Mouse (Mus musculus): ENCODE measurements around the gene Cacna1a.

The Cacna1a gene

GRCm38 (mm10) chr8:84635397-84636050 is 247.3 kb downstream of the Cacna1a start:
- in situ Hi-C loops (cut with MboI, MseI), result no loop called here

GRCm38 (mm10) chr8:84636051-84636691 is 247.9 kb downstream of the Cacna1a start:
- in situ Hi-C loops (cut with MboI, MseI), result no loop called here

- in situ Hi-C loops (cut with MboI, MseI), result no loop called here
Measured at GRCm38 (mm10) chr8:84637946-84638554, 249.8 kb downstream of the Cacna1a start.

GRCm38 (mm10) chr8:84638555-84639161 is 250.4 kb downstream of the Cacna1a start:
- in situ Hi-C loops (cut with MboI, MseI), result no loop called here

GRCm38 (mm10) chr8:84639162-84640009 is 251.1 kb downstream of the Cacna1a start:
- in situ Hi-C loops (cut with MboI, MseI), result no loop called here

GRCm38 (mm10) chr8:84640010-84640588 is 251.9 kb downstream of the Cacna1a start:
- in situ Hi-C loops (cut with MboI, MseI), result no loop called here

GRCm38 (mm10) chr8:84640617-84641294 is 252.5 kb downstream of the Cacna1a start:
- in situ Hi-C loops (cut with MboI, MseI), result no loop called here

- in situ Hi-C loops (cut with MboI, MseI), result no loop called here
Measured at GRCm38 (mm10) chr8:84641578-84642361, 253.5 kb downstream of the Cacna1a start.

GRCm38 (mm10) chr8:84643019-84643418 is 254.8 kb downstream of the Cacna1a start:
- in situ Hi-C loops (cut with MboI, MseI), result no loop called here

- in situ Hi-C loops (cut with MboI, MseI), result no loop called here
Measured at GRCm38 (mm10) chr8:84646800-84647199, 258.6 kb downstream of the Cacna1a start.

- in situ Hi-C loops (cut with MboI, MseI), result no loop called here
Measured at GRCm38 (mm10) chr8:84647461-84647901, 259.2 kb downstream of the Cacna1a start.

- in situ Hi-C loops (cut with MboI, MseI), result no loop called here
Measured at GRCm38 (mm10) chr8:84650213-84650612, 262.0 kb downstream of the Cacna1a start.

GRCm38 (mm10) chr8:84653092-84653631 is 264.9 kb downstream of the Cacna1a start:
- in situ Hi-C loops (cut with MboI, MseI), result no loop called here

GRCm38 (mm10) chr8:84654597-84654996 is 266.4 kb downstream of the Cacna1a start:
- in situ Hi-C loops (cut with MboI, MseI), result no loop called here

GRCm38 (mm10) chr8:84655336-84656190 is 267.3 kb downstream of the Cacna1a start:
- in situ Hi-C loops (cut with MboI, MseI), result loop anchor here (5.0 kb wide), 1 partner anchor 453 kb away; no protein-coding TSS in a partner anchor

- in situ Hi-C loops (cut with MboI, MseI), result loop anchor here (5.0 kb wide), 1 partner anchor 454 kb away; no protein-coding TSS in a partner anchor
Measured at GRCm38 (mm10) chr8:84656191-84656525, 267.9 kb downstream of the Cacna1a start.

- in situ Hi-C loops (cut with MboI, MseI), result loop anchor here (5.0 kb wide), 1 partner anchor 454 kb away; no protein-coding TSS in a partner anchor
Measured at GRCm38 (mm10) chr8:84656641-84657126, 268.4 kb downstream of the Cacna1a start.

- in situ Hi-C loops (cut with MboI, MseI), result loop anchor here (5.0 kb wide), 1 partner anchor 455 kb away; no protein-coding TSS in a partner anchor
Measured at GRCm38 (mm10) chr8:84657203-84657602, 269.0 kb downstream of the Cacna1a start.

All from regulatory T cell (primary cell).